Mouse (Mus musculus) layer of hippocampus, adult 9-11 months (tissue): Measurements from ENCODE around the gene Elovl6.

Source experiments
- DNase-seq: peaks from one replicate; pipeline ENCODE4 v3.0.0; 2022

The Elovl6 gene

GRCm38 (mm10) chr3:129532180-129532864 lies at the start of gene Elovl6:
Elovl6 (plus strand) TSS chr3:129532355.
- peak; percentile 83 for DNase-seq

- no peak for DNase-seq
Observed at GRCm38 (mm10) chr3:129488774-129489173, 43.4 kb upstream of the Elovl6 start.

GRCm38 (mm10) chr3:129494123-129494522 lies 38.0 kb upstream of the Elovl6 start:
- DNase-seq: no peak

DNA sequence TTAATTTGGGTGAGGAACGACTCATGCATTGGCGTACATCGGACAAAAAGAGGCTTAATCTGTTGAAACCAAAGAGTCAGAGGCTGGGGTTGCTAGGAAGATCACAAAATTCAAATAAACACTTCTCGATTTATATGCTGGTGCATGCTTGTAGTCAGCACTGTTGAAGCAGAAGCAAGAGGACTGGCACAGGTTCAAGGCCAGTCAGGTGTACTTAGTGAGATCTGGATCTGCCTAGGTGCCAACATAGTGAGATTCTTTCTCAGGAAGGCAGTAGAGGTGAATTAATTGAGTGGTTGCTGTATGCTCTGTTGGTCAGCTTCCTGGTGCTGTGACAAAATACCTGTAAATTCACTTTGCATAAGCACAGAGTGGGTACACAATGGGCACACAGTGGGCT lies 37.4 kb upstream of the Elovl6 start:
- no peak for DNase-seq

- DNase-seq: no peak
Observed at GRCm38 (mm10) chr3:129503781-129504180, 28.4 kb upstream of the Elovl6 start.

DNA sequence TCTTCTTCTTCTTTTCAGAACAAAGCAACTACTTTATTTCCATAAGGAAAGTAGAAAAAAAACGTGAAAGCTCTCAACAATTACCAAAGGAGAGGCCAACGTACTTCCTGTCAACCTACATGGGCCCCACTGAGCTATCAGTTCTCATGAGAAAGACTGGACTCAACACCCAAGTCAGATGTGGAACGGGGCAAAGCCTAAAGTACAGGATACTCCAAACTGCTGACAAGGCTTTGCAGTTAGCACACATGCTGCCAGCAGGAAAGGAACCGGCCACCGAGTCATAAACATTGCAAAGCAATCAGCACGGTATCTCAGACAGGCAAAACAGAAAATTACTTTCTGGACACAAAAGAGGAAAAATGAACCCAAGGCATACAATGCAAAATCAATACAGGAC lies 27.2 kb upstream of the Elovl6 start:
- no peak for DNase-seq

- no peak for DNase-seq
Observed at GRCm38 (mm10) chr3:129507736-129508135, 24.4 kb upstream of the Elovl6 start.

GRCm38 (mm10) chr3:129508571-129508970 lies 23.6 kb upstream of the Elovl6 start:
- DNase-seq: no peak

DNA sequence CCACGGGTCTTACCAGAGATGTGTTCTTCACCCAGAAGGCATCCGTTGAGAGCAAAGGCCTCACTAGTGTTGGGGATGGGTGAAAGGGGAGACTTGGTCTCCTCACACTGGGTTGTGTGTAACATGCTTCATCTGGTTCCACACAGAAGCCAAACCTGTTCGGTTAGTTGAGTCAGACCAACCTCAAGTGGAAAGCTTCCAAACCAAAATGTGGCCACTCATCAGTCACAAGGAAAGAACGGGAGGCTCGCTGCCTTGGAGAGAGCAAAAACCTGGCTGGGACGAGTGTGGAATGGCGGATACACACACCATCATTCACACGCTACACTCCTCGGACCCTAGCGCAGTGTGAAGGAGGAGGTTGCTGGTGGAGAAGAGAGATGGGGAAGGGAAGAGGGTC lies 22.4 kb upstream of the Elovl6 start:
- no peak for DNase-seq

DNA sequence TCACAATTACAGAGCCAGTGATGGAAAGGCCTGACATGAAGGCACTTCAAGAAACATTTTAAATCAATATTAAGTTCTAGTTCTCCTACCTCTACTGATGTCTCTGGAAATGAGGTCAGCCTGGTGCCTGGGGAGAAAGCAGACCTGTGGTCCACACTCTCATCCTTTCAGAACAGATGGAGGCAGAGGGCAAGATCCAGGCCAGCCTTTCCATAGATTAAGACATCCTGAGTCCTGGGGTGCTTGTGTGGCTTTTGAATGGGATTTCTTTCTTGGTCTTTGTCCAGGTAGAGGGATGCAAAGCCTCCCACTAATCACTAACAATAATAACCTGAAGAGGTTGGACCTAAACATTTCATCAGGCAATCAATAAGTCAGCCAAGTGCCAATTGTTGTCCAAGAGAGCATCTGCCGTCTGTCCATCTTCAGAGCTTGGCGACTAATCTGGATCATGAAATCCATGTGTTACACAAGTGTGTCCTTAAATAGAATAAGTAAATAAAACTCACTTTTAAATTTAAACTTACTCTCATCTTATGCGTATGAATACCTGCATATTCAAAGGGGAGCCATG lies 16.2 kb upstream of the Elovl6 start:
- DNase-seq: no peak

GRCm38 (mm10) chr3:129520499-129520898 lies 11.7 kb upstream of the Elovl6 start:
- no peak for DNase-seq

GRCm38 (mm10) chr3:129523456-129524143 lies 8.6 kb upstream of the Elovl6 start:
- DNase-seq: no peak

- no peak for DNase-seq
Observed at GRCm38 (mm10) chr3:129527046-129527445, 5.1 kb upstream of the Elovl6 start.

- no peak for DNase-seq
Observed at GRCm38 (mm10) chr3:129529311-129529710, 2.8 kb upstream of the Elovl6 start.

GRCm38 (mm10) chr3:129530461-129530860 lies 1.7 kb upstream of the Elovl6 start:
- no peak for DNase-seq

GRCm38 (mm10) chr3:129532865-129533742 lies 949 bp downstream of the Elovl6 start:
- DNase-seq: peak; percentile 44

DNA sequence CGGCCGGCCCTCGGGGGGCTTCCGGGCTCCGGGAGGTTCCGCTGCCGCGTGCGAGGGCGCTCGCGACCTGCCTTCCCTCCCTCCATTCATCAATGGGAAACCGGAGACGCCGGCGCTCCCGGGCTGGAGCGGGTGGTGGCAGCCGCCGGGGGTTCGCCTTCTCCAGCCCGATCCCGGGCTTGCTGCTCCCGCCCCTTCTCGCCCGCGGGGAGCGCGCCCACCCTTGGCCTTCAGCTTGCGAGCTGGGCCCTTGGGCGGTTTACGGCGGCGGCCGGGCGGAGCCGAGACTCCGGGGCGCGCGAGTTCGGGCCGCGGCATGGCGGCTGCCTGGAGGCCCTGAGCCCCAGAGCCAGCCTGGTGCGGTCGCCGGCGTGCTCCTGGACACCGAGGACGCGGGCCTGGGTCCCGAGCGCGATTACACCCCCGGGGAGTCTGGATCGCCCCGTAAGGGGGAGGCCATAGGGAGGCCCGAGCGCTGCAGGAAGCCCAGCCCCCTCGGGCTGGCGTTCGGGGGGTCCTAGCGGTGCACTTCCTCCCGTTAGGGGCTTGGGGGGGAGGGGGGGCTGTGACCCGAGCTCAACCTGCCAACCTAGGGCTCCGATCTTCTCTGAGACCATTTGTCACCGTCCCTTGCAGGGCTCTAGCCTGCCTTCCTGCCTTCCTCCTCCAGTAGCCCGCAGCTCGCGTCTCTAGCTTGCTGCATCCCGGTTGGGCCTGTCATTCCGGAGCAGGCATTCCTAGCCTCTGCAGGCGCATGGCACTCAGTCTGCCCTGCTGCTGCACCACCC lies 1.8 kb downstream of the Elovl6 start:
- DNase-seq: peak; percentile 55

- no peak for DNase-seq
Observed at GRCm38 (mm10) chr3:129535444-129535843, 3.3 kb downstream of the Elovl6 start.

GRCm38 (mm10) chr3:129536109-129536508 lies 4.0 kb downstream of the Elovl6 start:
- peak; percentile 98 for DNase-seq

DNA sequence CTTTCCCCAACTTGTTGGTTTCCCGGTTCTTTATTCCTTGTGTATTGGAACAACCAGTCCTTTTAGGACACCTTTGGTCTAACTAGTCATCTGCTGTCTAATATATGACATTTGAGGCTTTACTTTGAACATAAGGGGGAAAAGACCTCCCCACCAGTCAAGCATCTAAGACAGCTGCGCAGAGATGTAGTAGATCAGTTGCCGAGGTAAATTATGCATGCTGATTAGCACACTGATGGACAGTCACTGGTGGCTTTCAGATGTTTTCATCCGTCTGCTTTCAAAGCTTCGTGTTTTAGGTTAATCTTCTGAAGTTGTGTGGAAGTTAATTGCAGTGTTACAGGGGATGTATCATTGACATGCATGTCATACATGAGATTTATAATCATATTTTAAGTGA lies 5.8 kb downstream of the Elovl6 start:
- DNase-seq: no peak

GRCm38 (mm10) chr3:129540882-129541281 lies 8.7 kb downstream of the Elovl6 start:
- no peak for DNase-seq

- DNase-seq: no peak
Observed at GRCm38 (mm10) chr3:129541456-129541855, 9.3 kb downstream of the Elovl6 start.
